Mouse (Mus musculus): Measurements from ENCODE around the gene C530008M17Rik. TPM values are rescaled to one million over a fixed set of nuclear protein-coding genes. Genes with fewer than 3 reads are reported as not detected.

The C530008M17Rik gene
- polyA plus RNA-seq, 1 experiment from 2014 or later: 25.2 TPM

DNA sequence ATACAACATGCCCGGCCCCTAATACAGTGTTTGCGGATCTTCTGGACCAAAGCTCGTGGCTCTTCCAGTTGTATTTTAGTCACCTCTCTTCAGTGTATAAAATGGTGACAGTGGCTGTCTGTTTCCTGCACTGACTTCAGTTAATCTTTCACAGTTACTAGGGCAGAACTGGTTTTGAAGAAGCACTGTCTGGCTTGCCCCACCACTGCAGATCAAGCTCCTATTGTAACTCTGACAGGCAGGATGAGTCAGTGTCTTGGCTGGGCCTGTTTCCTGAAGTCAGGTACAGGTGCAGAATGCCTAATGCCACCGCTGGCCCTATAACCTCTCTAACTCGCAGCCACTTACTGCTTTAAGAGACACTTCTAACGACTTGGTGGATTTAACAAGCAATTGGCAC, 152.7 kb downstream of the C530008M17Rik start:
- Histone ChIP-seq H3K27me3 (ENCODE audit: low read depth, poor library complexity, severe bottlenecking) (no peaks in the 10 kb centered on the region), H3K9me3 (replicated peaks) (no peaks in the 10 kb centered on the region), H3K27ac (no peak overlapping the region), H3K4me1 (peaks cover 4% of the 10 kb centered on the region; the same call in 1 of the 2 replicates), H3K4me3 (no peak overlapping the region), H3K36me3 (0 out of 2 replicates have a peak, but pooled peaks cover 13% of the 10 kb centered on the region)
- DNase-seq (ENCODE audit: low spot score): no peak
- WGBS: 94% methylated on average over 6 of the region's 6 CpGs

DNA sequence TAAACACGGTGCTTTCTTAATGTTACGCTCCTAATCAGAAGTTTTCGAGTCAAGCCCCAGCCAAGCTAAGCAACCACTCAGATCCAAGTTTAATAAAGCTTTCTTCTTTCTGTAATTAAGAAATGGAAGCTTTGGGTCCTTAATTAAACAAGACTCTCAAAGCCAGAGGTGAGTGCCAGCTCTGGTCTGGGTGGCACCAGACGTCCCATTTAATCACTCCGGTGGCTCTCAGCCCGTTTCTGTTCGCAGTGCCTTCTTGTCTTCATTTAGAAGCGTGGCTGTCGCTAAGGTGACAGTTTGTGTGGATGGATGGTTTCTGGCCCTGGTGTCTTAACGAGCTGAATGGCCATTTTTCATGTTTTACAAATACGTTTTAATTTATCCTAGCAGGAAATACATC, 158.7 kb downstream of the C530008M17Rik start:
- no peak for DNase-seq (ENCODE audit: low spot score)
- 62% methylated on average over 11 of the region's 11 CpGs for WGBS
- no peaks in the 10 kb centered on the region for H3K27me3 ChIP-seq (ENCODE audit: low read depth, poor library complexity, severe bottlenecking)
- H3K4me1 ChIP-seq: no peaks in the 10 kb centered on the region; the same call in 1 of the 2 replicates
- H3K9me3 ChIP-seq (replicated peaks): no peaks in the 10 kb centered on the region
- H3K27ac ChIP-seq: no peak overlapping the region
- H3K36me3 ChIP-seq: peaks cover 15% of the 10 kb centered on the region
- no peak overlapping the region for H3K4me3 ChIP-seq

DNA sequence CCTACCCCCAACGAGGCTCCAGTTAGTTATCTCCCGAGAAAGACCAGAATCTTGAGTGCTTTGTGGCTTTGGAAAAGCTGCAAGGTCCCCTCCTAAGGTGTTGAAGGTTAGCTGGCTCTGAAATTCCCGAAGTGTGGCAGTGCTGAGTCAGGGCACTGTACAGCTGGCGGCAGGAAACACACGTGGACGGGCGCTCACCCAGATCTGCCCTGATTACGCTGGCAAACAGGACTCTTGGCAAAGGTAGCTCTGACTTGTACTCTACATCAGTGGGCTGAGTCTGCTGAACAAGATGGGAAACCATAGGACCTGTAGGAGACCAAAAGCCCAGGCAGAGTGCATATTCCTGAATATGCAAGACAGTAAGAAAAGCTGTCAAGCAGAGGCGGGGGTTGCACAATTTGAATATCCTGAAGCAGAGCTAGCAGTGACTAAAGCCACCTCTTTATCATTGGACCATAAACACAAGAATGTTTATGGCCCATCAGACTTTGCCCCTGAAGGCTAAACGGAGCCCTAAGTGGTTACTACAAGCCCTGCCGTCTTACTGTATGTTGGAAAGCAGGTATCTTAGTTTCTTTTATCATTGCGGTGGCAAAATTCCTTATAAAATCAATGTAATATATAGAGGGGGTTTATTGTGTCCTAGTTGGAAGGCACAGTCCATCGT, 159.6 kb downstream of the C530008M17Rik start:
- Histone ChIP-seq H3K27me3 (ENCODE audit: low read depth, poor library complexity, severe bottlenecking) (no peaks in the 10 kb centered on the region), H3K4me3 (no peak overlapping the region), H3K9me3 (replicated peaks) (no peaks in the 10 kb centered on the region), H3K27ac (no peak overlapping the region), H3K36me3 (peaks cover 13% of the 10 kb centered on the region), H3K4me1 (no peaks in the 10 kb centered on the region; the same call in 1 of the 2 replicates)
- 68% methylated on average over 13 of the region's 13 CpGs for WGBS
- no peak for DNase-seq (ENCODE audit: low spot score)

DNA sequence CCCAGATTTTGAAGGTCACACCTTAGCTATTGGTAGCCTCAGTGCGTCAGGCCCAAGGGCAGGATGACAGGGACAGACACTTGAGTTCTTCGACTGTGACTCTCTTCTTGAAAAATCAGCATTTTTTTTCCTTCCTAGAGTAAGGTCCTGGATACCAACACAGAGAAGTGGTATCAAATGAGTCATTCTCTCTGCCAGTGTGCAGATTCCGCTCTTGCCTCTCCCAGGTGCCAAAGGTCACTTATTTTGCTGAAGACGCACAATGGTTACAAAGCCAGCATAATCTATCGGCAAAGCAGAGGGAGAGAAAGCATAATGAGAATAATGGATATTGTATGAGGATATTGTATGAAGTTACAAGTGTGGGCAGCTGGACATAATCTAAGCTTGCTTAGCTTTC, 160.4 kb downstream of the C530008M17Rik start:
- Histone ChIP-seq H3K36me3 (peaks cover 16% of the 10 kb centered on the region), H3K27ac (no peak overlapping the region), H3K9me3 (replicated peaks) (no peaks in the 10 kb centered on the region), H3K4me1 (no peaks in the 10 kb centered on the region; the same call in 1 of the 2 replicates), H3K4me3 (no peak overlapping the region), H3K27me3 (ENCODE audit: low read depth, poor library complexity, severe bottlenecking) (no peaks in the 10 kb centered on the region)
- DNase-seq (ENCODE audit: low spot score): no peak
- WGBS: 94% methylated on average over 5 of the region's 5 CpGs

DNA sequence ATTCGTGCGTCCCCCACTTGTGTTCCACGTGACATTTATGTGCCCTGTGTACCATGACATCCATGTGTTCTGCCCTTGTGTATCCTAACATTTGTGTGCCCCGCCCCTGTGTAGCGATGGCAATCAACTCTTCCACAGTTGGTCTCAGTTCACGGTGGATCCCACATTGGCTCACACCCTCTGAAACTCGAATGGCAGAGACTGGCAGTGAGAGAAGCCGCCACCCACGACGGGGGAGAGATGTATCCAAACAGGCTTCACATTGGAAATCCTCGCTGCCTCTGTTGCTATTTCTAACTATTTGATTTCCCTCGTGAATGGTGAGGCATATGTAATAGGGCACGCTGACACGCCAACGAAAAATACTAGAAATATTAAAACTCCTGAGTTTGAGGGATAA, 161.4 kb downstream of the C530008M17Rik start:
- no peak overlapping the region for H3K4me3 ChIP-seq
- WGBS: 92% methylated on average over 15 of the region's 15 CpGs
- no peak overlapping the region for H3K27ac ChIP-seq
- H3K4me1 ChIP-seq: no peaks in the 10 kb centered on the region; the same call in 1 of the 2 replicates
- peaks cover 21% of the 10 kb centered on the region for H3K36me3 ChIP-seq
- no peak for DNase-seq (ENCODE audit: low spot score)
- no peaks in the 10 kb centered on the region for H3K9me3 ChIP-seq (replicated peaks)
- H3K27me3 ChIP-seq (ENCODE audit: low read depth, poor library complexity, severe bottlenecking): no peaks in the 10 kb centered on the region

DNA sequence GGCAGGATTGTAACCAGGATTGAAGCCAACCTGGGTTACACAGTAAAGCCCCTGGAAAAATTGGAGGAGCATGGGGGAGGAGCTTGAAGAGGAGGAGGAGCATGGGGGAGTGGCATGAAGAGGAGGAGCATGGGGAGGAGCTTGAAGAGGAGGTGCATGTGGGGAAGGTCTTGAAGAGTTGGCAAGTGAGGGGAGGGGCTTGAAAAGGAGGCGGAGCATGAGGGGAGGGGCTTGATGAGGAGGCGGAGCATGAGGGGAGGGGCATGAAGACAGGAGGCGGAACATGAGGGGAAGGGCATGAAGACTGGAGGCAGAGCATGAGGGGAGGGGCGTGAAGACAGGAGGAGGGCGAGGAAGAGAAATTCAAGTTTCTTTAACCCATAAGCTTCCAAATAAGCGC, 162.5 kb downstream of the C530008M17Rik start:
- Histone ChIP-seq H3K36me3 (peaks cover 25% of the 10 kb centered on the region), H3K4me1 (no peaks in the 10 kb centered on the region; the same call in 1 of the 2 replicates), H3K4me3 (no peak overlapping the region), H3K27me3 (ENCODE audit: low read depth, poor library complexity, severe bottlenecking) (no peaks in the 10 kb centered on the region), H3K9me3 (replicated peaks) (no peaks in the 10 kb centered on the region), H3K27ac (no peak overlapping the region)
- WGBS: 81% methylated on average over 6 of the region's 6 CpGs
- DNase-seq (ENCODE audit: low spot score): no peak

DNA sequence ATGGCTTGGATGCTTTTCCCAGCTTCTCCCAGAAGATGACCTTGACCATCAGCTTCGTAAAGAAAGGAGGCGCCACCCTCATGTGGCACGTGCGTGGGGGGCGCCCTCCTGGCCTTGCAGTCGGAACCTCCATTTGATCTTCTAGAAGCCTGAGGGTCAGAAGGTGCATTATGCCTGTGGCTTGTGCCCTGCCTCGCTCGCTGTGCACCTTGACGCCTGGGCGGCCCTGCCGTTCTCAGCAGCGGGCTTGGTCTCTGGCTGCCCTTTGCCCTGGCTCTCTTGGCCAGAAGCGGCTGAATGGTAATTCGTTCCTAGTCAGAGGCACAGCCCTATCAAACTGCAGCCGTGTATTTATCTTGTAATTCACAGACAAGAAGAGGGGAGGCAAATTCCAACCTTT, 165.8 kb downstream of the C530008M17Rik start:
- no peak for DNase-seq (ENCODE audit: low spot score)
- WGBS: 85% methylated on average over 15 of the region's 15 CpGs
- Histone ChIP-seq H3K9me3 (replicated peaks) (no peaks in the 10 kb centered on the region), H3K4me1 (no peaks in the 10 kb centered on the region), H3K4me3 (no peak overlapping the region), H3K36me3 (peaks cover 28% of the 10 kb centered on the region), H3K27ac (no peak overlapping the region), H3K27me3 (ENCODE audit: low read depth, poor library complexity, severe bottlenecking) (no peaks in the 10 kb centered on the region)

DNA sequence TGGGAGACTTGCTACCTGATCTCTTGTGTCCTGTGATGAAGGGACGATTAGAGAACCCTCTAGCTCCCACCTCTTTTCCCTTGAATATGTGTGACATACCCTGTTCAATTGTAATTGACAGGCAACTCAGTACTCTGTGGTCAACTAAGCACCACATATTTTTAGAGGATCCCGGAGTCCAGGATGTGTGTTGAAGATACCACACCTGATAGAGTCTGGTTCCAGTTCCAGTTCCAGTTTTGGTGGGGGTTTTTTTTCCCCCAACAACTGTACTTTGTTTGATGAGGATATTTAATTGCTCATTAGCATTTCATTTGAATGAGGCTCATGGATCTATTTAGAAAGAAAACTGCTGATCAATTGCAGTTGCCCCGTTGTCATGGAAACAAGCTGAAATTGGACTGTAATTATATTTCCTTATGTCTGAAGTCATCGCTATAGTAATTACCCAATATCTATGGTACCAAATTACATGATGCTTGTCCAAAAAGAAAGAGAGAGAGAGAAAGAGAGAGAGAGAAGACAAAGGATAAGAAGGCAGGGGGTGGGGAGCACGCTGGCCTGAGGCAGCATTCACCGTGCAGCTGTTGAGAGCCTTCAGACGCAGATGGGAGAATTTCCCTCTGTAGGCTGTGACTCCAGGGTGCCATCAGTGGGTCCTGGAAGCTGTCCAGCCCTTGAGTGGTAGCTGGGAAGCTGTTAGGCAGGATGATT, 172.4 kb downstream of the C530008M17Rik start:
- DNase-seq (ENCODE audit: low spot score): no peak
- Histone ChIP-seq H3K9me3 (replicated peaks) (no peaks in the 10 kb centered on the region), H3K27me3 (ENCODE audit: low read depth, poor library complexity, severe bottlenecking) (no peaks in the 10 kb centered on the region), H3K36me3 (peaks cover 48% of the 10 kb centered on the region), H3K27ac (no peak overlapping the region), H3K4me1 (peaks cover 5% of the 10 kb centered on the region; the same call in 1 of the 2 replicates), H3K4me3 (no peak overlapping the region)
- WGBS: 94% methylated on average over 7 of the region's 7 CpGs

DNA sequence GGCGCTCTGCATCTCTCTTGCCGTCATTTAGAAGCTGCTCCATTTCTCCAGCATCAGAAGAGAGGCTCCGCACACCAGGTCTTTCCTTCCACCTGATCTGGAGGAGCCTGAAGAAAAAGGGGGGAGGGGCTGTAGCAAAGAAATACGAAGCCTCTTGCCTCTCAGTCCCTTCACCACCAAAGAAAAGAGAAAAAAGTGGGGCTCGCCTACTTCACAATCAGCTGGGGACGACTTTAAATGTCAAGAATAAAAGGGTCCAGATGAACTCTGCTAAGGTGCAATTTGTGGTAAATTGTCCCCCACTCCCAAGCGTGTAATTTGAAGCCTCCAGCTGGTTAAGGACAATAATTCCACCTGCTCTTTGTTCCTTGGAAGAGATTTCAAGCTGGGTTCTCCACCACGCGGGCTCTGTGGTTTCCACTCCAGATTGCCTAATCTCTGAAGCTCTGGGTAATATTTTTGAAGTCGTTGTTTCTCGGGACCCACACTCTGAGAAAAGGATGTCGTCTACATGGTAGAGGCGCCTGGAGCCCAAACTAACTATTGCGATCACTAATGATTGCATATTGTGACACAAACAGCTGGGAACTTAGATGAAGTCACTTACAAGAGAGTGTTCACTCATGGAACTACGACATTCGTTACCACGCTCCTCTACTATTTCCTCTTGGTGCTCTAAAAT, 176.4 kb downstream of the C530008M17Rik start:
- Histone ChIP-seq H3K4me3 (no peak overlapping the region), H3K9me3 (replicated peaks) (no peaks in the 10 kb centered on the region), H3K4me1 (peaks cover 5% of the 10 kb centered on the region; the same call in 1 of the 2 replicates), H3K27me3 (ENCODE audit: low read depth, poor library complexity, severe bottlenecking) (no peaks in the 10 kb centered on the region), H3K36me3 (peaks cover 40% of the 10 kb centered on the region), H3K27ac (no peak overlapping the region)
- DNase-seq (ENCODE audit: low spot score): no peak
- 77% methylated on average over 17 of the region's 17 CpGs for WGBS

DNA sequence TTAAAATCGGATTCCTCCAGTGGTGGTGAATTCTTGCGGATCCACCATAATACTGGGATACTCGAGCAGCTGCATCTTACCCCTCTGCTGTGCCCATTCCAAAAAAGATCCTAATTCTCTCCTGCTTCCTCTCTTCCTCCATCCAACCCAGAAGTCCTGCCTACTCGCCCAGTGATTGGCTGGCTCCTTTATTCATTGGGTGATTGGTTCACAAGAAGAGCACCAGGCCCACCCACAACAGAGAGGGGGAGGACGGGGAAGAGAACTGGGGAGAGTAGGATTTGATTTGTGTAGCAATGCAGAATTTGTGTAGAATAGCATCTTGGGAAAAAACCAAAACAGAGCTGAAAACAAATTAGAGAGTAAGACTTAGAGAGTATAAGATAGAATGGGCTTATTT, 180.7 kb downstream of the C530008M17Rik start:
- no peaks in the 10 kb centered on the region for H3K9me3 ChIP-seq (replicated peaks)
- H3K27ac ChIP-seq: no peak overlapping the region

DNA sequence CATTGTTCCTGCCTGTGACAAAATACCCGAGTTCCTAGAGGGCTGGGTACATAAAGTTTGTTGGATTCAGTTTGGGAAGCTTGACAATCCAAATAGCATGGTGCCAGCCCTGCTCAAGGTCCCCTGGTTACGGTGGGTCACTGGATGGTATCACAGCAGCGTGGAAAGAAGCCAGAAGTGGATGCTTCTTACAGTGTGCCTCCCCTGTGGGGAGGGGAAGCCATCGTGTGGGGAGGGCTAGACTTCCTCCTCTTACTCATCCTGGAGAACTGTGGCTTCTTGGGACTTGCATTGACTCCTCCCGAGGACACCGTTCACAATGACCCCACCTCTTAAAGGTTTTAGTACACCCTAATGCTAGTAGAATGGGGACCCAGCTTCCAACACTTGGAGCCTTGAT, 183.5 kb downstream of the C530008M17Rik start:
- Histone ChIP-seq H3K4me1 (peaks cover 6% of the 10 kb centered on the region; the same call in 1 of the 2 replicates), H3K4me3 (no peak overlapping the region), H3K36me3 (0 out of 2 replicates have a peak, but pooled peaks cover 3% of the 10 kb centered on the region), H3K27ac (no peak overlapping the region), H3K9me3 (replicated peaks) (no peaks in the 10 kb centered on the region), H3K27me3 (ENCODE audit: low read depth, poor library complexity, severe bottlenecking) (no peaks in the 10 kb centered on the region)
- no peak for DNase-seq (ENCODE audit: low spot score)
- WGBS: 89% methylated on average over 6 of the region's 6 CpGs

More for the DNA sequence above, 180.7 kb downstream of the C530008M17Rik start:
- no peak for DNase-seq (ENCODE audit: low spot score)
- WGBS: 64% methylated on average over 5 of the region's 5 CpGs
- peaks cover 11% of the 10 kb centered on the region; the same call in 1 of the 2 replicates for H3K36me3 ChIP-seq
- H3K4me1 ChIP-seq: peaks cover 11% of the 10 kb centered on the region
- H3K4me3 ChIP-seq: no peak overlapping the region
- no peaks in the 10 kb centered on the region for H3K27me3 ChIP-seq (ENCODE audit: low read depth, poor library complexity, severe bottlenecking)

DNA sequence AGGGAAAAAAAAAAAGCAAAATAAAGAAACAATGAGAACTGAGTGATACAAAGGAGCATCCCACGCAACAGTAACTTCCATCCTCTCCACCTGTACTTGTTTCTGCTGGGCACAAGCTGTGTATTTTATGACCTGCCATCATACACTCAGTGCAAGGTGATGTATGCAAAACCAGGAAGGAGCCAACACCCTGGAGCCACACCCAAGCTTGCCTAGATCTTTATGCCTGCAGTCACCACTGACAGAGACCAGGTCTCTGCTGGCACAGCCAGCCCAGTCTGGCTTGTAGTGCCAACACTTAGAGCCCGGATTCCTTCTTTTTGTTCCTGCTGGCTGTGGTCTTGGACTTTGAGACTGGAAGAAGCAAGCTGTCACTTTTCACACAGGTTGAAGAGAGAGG, 185.5 kb downstream of the C530008M17Rik start:
- no peaks in the 10 kb centered on the region for H3K27me3 ChIP-seq (ENCODE audit: low read depth, poor library complexity, severe bottlenecking)
- no peak overlapping the region for H3K27ac ChIP-seq
- peaks cover 6% of the 10 kb centered on the region; the same call in 1 of the 2 replicates for H3K4me1 ChIP-seq
- peaks cover 14% of the 10 kb centered on the region for H3K36me3 ChIP-seq
- no peak overlapping the region for H3K4me3 ChIP-seq
- 92% methylated on average over 2 of the region's 2 CpGs for WGBS
- DNase-seq (ENCODE audit: low spot score): no peak
- no peaks in the 10 kb centered on the region for H3K9me3 ChIP-seq (replicated peaks)

DNA sequence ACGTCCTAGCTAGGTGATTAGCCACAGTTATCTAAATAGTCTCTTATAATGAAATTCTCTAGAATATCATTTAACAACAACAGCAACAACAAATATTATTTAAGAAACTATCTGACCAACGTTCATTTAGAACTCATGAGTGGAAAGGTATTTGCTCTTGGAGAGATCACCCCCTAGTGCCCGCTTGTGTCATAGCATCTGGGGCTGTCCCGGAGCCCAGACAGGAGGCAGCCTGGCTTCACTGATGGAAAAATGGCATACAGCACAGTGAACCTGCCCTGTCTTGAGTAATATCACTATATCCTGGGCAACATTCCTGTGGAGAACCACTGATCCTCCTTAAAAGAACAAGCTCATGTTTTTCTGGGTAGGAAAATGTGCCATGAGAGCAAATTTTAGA, 187.1 kb downstream of the C530008M17Rik start:
- Histone ChIP-seq H3K27ac (no peak overlapping the region), H3K4me1 (peaks cover 6% of the 10 kb centered on the region; the same call in 1 of the 2 replicates), H3K4me3 (no peak overlapping the region), H3K36me3 (peaks cover 17% of the 10 kb centered on the region), H3K9me3 (replicated peaks) (no peaks in the 10 kb centered on the region), H3K27me3 (ENCODE audit: low read depth, poor library complexity, severe bottlenecking) (no peaks in the 10 kb centered on the region)
- DNase-seq (ENCODE audit: low spot score): peak; percentile 68
- WGBS: 21% methylated on average over 4 of the region's 4 CpGs
